Mouse (Mus musculus): ENCODE results near the gene Crip1.

GRCm38 (mm10) chr12:113101251-113101960 lies 44.7 kb upstream of the Crip1 start:
- TF ChIP-seq CTCF (IDR thresholded peaks at IDR 0.05) (no peak), EP300 (IDR thresholded peaks at IDR 0.05) (no peak)

Data from lung, postnatal 0 days (tissue).